Mouse (Mus musculus): Measurements from ENCODE around the gene 6430550D23Rik.

- TF ChIP-seq POLR2A (IDR thresholded peaks at IDR 0.05; ENCODE audit: insufficient read depth, low read depth, low read length), result no peak
- TF ChIP-seq CTCF (IDR thresholded peaks at IDR 0.05; ENCODE audit: insufficient read depth, low read depth, low read length), result no peak
Measured at GRCm38 (mm10) chr2:155989085-155989484, 18.7 kb downstream of the 6430550D23Rik start.

Data from olfactory bulb, adult 2 months (tissue).